Mouse (Mus musculus) kidney, postnatal 25 days (tissue): ENCODE data around the gene Fkbp11.

Experiments used
- DNase-seq, 2 experiments: peaks; one replicate each; pipeline ENCODE4 v3.0.0; 2021; ENCODE audit warnings: mixed read lengths in 2 of 2

Fkbp11 gene

GRCm38 (mm10) chr15:98692171-98692715, 35.8 kb downstream of the Fkbp11 start:
- peak; percentile 76 to 86 for DNase-seq

- peak; percentile 32 to 52 for DNase-seq
Measured at GRCm38 (mm10) chr15:98691486-98692147, 36.4 kb downstream of the Fkbp11 start.

GRCm38 (mm10) chr15:98689682-98690081, 38.3 kb downstream of the Fkbp11 start:
- no peak for DNase-seq

- no peak for DNase-seq
Measured at GRCm38 (mm10) chr15:98685926-98686325, 42.1 kb downstream of the Fkbp11 start.

GRCm38 (mm10) chr15:98683746-98684145, 44.3 kb downstream of the Fkbp11 start:
- no peak for DNase-seq

- no peak for DNase-seq
Measured at GRCm38 (mm10) chr15:98683177-98683576, 44.8 kb downstream of the Fkbp11 start.

GRCm38 (mm10) chr15:98681633-98682032, 46.4 kb downstream of the Fkbp11 start:
- no peak for DNase-seq

GRCm38 (mm10) chr15:98680660-98681059, 47.3 kb downstream of the Fkbp11 start:
- DNase-seq: no peak

- DNase-seq: no peak
Measured at GRCm38 (mm10) chr15:98677977-98678376, 50.0 kb downstream of the Fkbp11 start.

GRCm38 (mm10) chr15:98676940-98677728, 50.9 kb downstream of the Fkbp11 start, which contains the start of gene Rnd1:
Gene Rnd1 (minus strand): TSS chr15:98677461.
- peak; percentile 88 to 94 for DNase-seq

GRCm38 (mm10) chr15:98676471-98676870, 51.5 kb downstream of the Fkbp11 start:
- peak in 1 of 2 experiments; percentile 18 for DNase-seq

GRCm38 (mm10) chr15:98675634-98676250, 52.3 kb downstream of the Fkbp11 start:
- no peak for DNase-seq

- no peak for DNase-seq
Measured at GRCm38 (mm10) chr15:98674994-98675545, 52.9 kb downstream of the Fkbp11 start.
